Mouse (Mus musculus) forebrain, embryonic 14.5 days (tissue): Measurements from ENCODE around the gene Rgs6. TPM values are rescaled to one million over a fixed set of nuclear protein-coding genes. Genes with fewer than 3 reads are reported as not detected.

Source experiments
- ATAC-seq: fragments of 200-750 bp; cut with Nextera tagmentation; 2 replicates; pipeline ENCODE4 v1.8.0; 2017; ENCODE audit warnings: mild to moderate bottlenecking, moderate library complexity
- DNase-seq: peaks from one replicate; pipeline ENCODE4 v3.0.0-alpha.2; 2015; ENCODE audit warnings: low spot score
- H3K27ac ChIP-seq: fragments of 300-500 bp; sonication (generic); 2 replicates; pipeline ENCODE4 v1.5.1; 2014; ENCODE audit warnings: low read depth, mild to moderate bottlenecking, control low read depth, low read length, moderate library complexity
- H3K27me3 ChIP-seq: fragments of 300-500 bp; sonication (generic); replicated peaks from 2 replicates; pipeline ENCODE4 v1.6.1; 2014; ENCODE audit warnings: low read length, control low read depth, mixed read lengths; ENCODE audit not compliant: control insufficient read depth, insufficient read depth
- H3K36me3 ChIP-seq: fragments of 300-500 bp; sonication (generic); 2 replicates; pipeline ENCODE4 v1.6.1; 2014; ENCODE audit warnings: low read length, control low read depth; ENCODE audit not compliant: control insufficient read depth, insufficient read depth
- H3K4me1 ChIP-seq: fragments of 300-500 bp; sonication (generic); 2 replicates; pipeline ENCODE4 v1.6.1; 2014; ENCODE audit warnings: antibody characterized with exemption, low read length, control low read depth; ENCODE audit not compliant: control insufficient read depth, insufficient read depth
- H3K4me2 ChIP-seq: fragments of 300-500 bp; sonication (generic); 2 replicates; pipeline ENCODE4 v1.6.1; 2014; ENCODE audit warnings: mild to moderate bottlenecking, control low read depth, low read length
- H3K4me3 ChIP-seq: fragments of 300-500 bp; sonication (generic); 2 replicates; pipeline ENCODE4 v1.5.1; 2014; ENCODE audit warnings: low read depth, low read length, control low read depth
- H3K9ac ChIP-seq: fragments of 300-500 bp; sonication (generic); 2 replicates; pipeline ENCODE4 v1.6.1; 2014; ENCODE audit warnings: mild to moderate bottlenecking, low read length, control low read depth, moderate library complexity
- H3K9me3 ChIP-seq: fragments of 300-500 bp; sonication (generic); replicated peaks from 2 replicates; pipeline ENCODE4 v1.6.1; 2016; ENCODE audit warnings: low read length, control low read depth, mixed read lengths; ENCODE audit not compliant: control insufficient read depth
- WGBS: fragments of 180-500 bp; shearing (Covaris S2); extraction: QIAGEN DNeasy Blood & Tissue Kit; methylation state at CpG from one replicate; pipeline ENCODE4 v1.1.7; 2014; 5-methylcytosine and 5-hydroxymethylcytosine counted together
- polyA plus RNA-seq: library from polyadenylated mRNA; unstranded; fragments of >200 nt; fragmentation: Nextera tagmentation; extraction: Ambion mirVana; gene quantifications from 2 replicates; pipeline ENCODE4 v1.2.1, GENCODE M21; 2014

Gene Rgs6
- polyA plus RNA-seq, 1 experiment from 2014 or later: 5.0 TPM

DNA sequence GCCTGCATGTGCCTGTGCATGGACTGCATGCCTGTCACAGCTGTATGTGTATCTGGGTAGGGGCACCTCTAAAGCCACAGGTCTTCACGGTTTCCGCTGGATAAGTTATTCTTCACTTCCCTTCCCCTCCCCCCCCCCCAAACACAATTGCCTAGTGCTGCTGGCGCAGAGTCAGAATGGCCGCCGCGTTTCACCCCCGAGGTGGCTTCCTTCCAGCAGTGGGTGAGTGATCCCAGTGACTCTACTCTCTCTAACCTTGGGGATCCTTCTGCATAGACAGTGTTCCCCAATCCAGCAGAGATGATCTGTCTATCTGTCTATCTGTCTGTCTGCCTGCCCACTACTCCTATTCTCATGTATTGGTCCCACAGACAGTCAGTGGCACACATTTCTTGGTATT lies 561.9 kb downstream of the Rgs6 start:
- H3K4me2 ChIP-seq: no peak overlapping the region
- WGBS: 88% methylated on average over 7 of the region's 7 CpGs

DNA sequence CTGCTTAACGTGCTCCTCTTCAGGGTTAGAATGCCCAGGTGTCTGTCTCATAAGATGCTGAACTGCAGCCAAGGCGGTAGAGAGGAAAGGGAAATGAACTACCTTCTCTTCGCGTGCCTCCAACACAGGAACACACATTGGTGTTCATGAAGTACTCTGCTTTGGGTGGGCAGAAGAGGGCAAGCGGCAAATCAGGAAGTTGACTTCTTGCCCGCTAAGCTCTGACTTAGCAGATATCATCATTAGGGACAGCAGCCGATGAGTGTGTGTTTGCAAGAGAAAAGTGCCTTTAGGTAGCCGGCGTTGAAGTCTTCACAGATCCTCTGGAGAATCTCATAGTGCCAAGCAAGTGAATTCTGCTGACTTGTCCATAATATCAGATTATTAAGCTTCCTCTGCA lies 562.7 kb downstream of the Rgs6 start:
- Histone ChIP-seq H3K4me1 (no peaks in the 10 kb centered on the region), H3K36me3 (no peaks in the 10 kb centered on the region), H3K27me3 (no peaks in the 10 kb centered on the region), H3K4me3 (no peak overlapping the region), H3K4me2 (no peak overlapping the region), H3K27ac (no peak overlapping the region), H3K9me3 (no peaks in the 10 kb centered on the region), H3K9ac (no peak overlapping the region)
- no peak for DNase-seq
- WGBS: 95% methylated on average over 9 of the region's 9 CpGs
- no peak for ATAC-seq

More for the DNA sequence above, 561.9 kb downstream of the Rgs6 start:
- H3K27me3 ChIP-seq: no peaks in the 10 kb centered on the region
- H3K4me3 ChIP-seq: no peak overlapping the region
- H3K4me1 ChIP-seq: no peaks in the 10 kb centered on the region
- no peak overlapping the region for H3K27ac ChIP-seq
- no peaks in the 10 kb centered on the region for H3K9me3 ChIP-seq
- H3K9ac ChIP-seq: no peak overlapping the region
- no peaks in the 10 kb centered on the region for H3K36me3 ChIP-seq
- DNase-seq (no peak), ATAC-seq (no peak)

GRCm38 (mm10) chr12:83151474-83151873 lies 563.4 kb downstream of the Rgs6 start:
- Histone ChIP-seq H3K27me3 (no peaks in the 10 kb centered on the region), H3K36me3 (no peaks in the 10 kb centered on the region), H3K4me2 (no peak overlapping the region), H3K9ac (no peak overlapping the region), H3K4me3 (no peak overlapping the region), H3K4me1 (no peaks in the 10 kb centered on the region), H3K27ac (no peak overlapping the region), H3K9me3 (no peaks in the 10 kb centered on the region)
- DNase-seq: no peak
- 85% methylated on average over 2 of the region's 2 CpGs for WGBS
- no peak for ATAC-seq

- ATAC-seq (no peak), DNase-seq (no peak)
- Histone ChIP-seq H3K36me3 (no peaks in the 10 kb centered on the region), H3K9me3 (no peaks in the 10 kb centered on the region), H3K4me1 (no peaks in the 10 kb centered on the region), H3K4me2 (no peak overlapping the region), H3K27ac (no peak overlapping the region), H3K27me3 (no peaks in the 10 kb centered on the region), H3K4me3 (no peak overlapping the region), H3K9ac (no peak overlapping the region)
- 95% methylated on average over 2 of the region's 2 CpGs for WGBS
Observed at GRCm38 (mm10) chr12:83160211-83160610, 572.1 kb downstream of the Rgs6 start.

DNA sequence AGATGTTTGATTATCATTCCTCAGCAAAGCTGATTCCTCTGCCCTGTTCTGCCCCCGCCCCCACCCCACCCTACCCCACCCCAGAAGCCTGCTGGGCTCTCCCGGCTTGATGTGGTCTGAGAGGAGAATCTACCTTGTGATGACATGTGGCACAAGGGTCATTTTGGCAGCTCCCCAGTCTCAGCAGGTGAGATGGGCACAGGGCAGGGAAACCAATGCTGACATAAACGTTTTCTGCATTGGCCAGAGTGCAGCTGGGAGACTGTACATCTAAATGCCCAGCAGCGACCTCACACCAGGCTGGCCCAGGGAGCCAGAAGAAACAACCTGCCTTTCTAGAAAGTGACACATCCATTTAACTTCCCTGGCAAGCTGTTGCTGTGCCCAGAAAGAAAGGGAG lies 572.6 kb downstream of the Rgs6 start:
- H3K9me3 ChIP-seq: no peaks in the 10 kb centered on the region
- H3K27ac ChIP-seq: no peak overlapping the region
- no peak overlapping the region for H3K4me2 ChIP-seq
- H3K4me1 ChIP-seq: no peaks in the 10 kb centered on the region
- H3K27me3 ChIP-seq: no peaks in the 10 kb centered on the region
- WGBS: 86% methylated on average over 4 of the region's 4 CpGs
- ATAC-seq (no peak), DNase-seq (no peak)
- H3K4me3 ChIP-seq: no peak overlapping the region
- no peaks in the 10 kb centered on the region for H3K36me3 ChIP-seq
- no peak overlapping the region for H3K9ac ChIP-seq

GRCm38 (mm10) chr12:83163721-83164120 lies 575.6 kb downstream of the Rgs6 start:
- Histone ChIP-seq H3K27me3 (no peaks in the 10 kb centered on the region), H3K9me3 (no peaks in the 10 kb centered on the region), H3K4me1 (no peaks in the 10 kb centered on the region), H3K36me3 (no peaks in the 10 kb centered on the region), H3K4me2 (no peak overlapping the region), H3K27ac (no peak overlapping the region), H3K9ac (no peak overlapping the region), H3K4me3 (no peak overlapping the region)
- DNase-seq (no peak), ATAC-seq (no peak)
- WGBS: 76% methylated on average over 5 of the region's 5 CpGs

- WGBS: 94% methylated on average over 1 of the region's 1 CpGs
- Histone ChIP-seq H3K27ac (no peak overlapping the region), H3K9me3 (no peaks in the 10 kb centered on the region), H3K4me3 (no peak overlapping the region), H3K4me1 (no peaks in the 10 kb centered on the region; the same call in 1 of the 2 replicates), H3K27me3 (no peaks in the 10 kb centered on the region), H3K4me2 (no peak overlapping the region), H3K36me3 (no peaks in the 10 kb centered on the region), H3K9ac (no peak overlapping the region)
- no peak for DNase-seq
- ATAC-seq: no peak
Observed at GRCm38 (mm10) chr12:83165058-83165457, 577.0 kb downstream of the Rgs6 start.

- DNase-seq: no peak
- no peak overlapping the region for H3K27ac ChIP-seq
- WGBS: 84% methylated on average over 6 of the region's 6 CpGs
- H3K9me3 ChIP-seq: no peaks in the 10 kb centered on the region
- no peak overlapping the region for H3K4me3 ChIP-seq
- H3K4me2 ChIP-seq: no peak overlapping the region
- no peak overlapping the region for H3K9ac ChIP-seq
- no peaks in the 10 kb centered on the region for H3K36me3 ChIP-seq
- no peak for ATAC-seq
- peaks cover 3% of the 10 kb centered on the region; the same call in 1 of the 2 replicates for H3K4me1 ChIP-seq
- no peaks in the 10 kb centered on the region for H3K27me3 ChIP-seq
Observed at GRCm38 (mm10) chr12:83168310-83168709, 580.2 kb downstream of the Rgs6 start.

DNA sequence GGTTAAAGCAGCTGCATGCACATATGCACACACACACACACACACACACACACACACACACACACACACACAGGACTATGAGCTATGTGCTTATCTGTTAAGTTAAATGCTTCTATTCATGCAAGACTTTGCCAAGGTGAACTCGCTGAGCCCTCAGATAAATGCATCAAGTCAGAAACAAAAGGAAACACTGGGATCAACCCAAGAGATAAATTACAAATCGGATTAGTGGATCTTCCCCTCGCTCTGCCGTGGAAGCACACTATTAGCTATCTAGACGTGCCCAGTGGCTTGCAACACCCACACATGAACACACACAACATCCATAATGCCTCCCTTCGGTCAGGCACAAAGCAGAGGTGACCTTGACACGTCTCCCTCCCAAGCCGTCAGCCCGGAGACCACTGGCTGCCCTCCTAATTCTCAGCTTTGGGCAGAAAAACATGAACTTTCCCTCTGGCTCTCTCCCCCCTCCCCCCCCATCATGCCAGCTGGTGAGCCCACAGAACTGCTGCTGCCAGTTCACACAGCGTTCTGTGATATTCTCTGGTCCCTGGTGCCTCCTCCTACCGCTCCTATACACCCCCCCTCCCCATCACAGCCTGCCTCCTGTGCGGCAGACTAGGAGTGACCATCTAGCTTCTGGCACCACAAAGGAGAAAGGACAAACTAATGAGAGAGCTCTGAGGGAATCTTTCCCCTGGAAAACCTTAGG lies 581.6 kb downstream of the Rgs6 start:
- ATAC-seq: no peak
- Histone ChIP-seq H3K27ac (peak overlapping the region; percentile 11; the same call in 1 of the 2 replicates), H3K4me3 (no peak overlapping the region), H3K4me2 (no peak overlapping the region), H3K27me3 (no peaks in the 10 kb centered on the region), H3K4me1 (peaks cover 3% of the 10 kb centered on the region; the same call in 1 of the 2 replicates), H3K36me3 (no peaks in the 10 kb centered on the region), H3K9ac (no peak overlapping the region), H3K9me3 (no peaks in the 10 kb centered on the region)
- peak; percentile 41 for DNase-seq
- 47% methylated on average over 12 of the region's 12 CpGs for WGBS
